Mouse (Mus musculus) Patski (cell line): ENCODE results near the gene Mapk12. TPM values are rescaled to one million over a fixed set of nuclear protein-coding genes. Genes with fewer than 3 reads are reported as not detected.

Experiments
- ATAC-seq: fragments of 100-300 bp; one replicate; pipeline ENCODE4 v1.8.0; 2021
- CTCF ChIA-PET: fragments of 350-600 bp; sonication (Branson Sonifier 250); formaldehyde crosslinking; loops from one replicate; lab custom pipeline; 2022; ENCODE audit warnings: inconsistent platforms; lab: Charles Lee
- POLR2A ChIA-PET: fragments of 350-600 bp; sonication (Branson Sonifier 250); formaldehyde crosslinking; loops from one replicate; lab custom pipeline; 2022; ENCODE audit warnings: antibody characterized with exemption, inconsistent platforms; lab: Charles Lee
- DNase-seq: peaks from one replicate; pipeline ENCODE4 v3.0.0-alpha.2; 2011; ENCODE audit warnings: low read depth, low spot score
- H3K27me3 ChIP-seq: fragments of 371-371 bp; one replicate; pipeline ENCODE4 v1.5.1; 2021
- CTCF ChIP-seq: fragments of 100-300 bp; IDR thresholded peaks from one replicate; pipeline ENCODE4 v1.5.1; 2021
- in situ Hi-C: fragments of 300-500 bp; cut with MboI; formaldehyde crosslinking; loops from 3 replicates; pipeline ENCODE4 v1.11.1; 2018; ENCODE audit warnings: low pct_unique_long_range_greater_than_20kb, mixed read lengths
- polyA plus RNA-seq: library from polyadenylated mRNA; unstranded; gene quantifications from one replicate; pipeline ENCODE4 v1.2.3, GENCODE M21; 2021

Gene Mapk12
- polyA plus RNA-seq, 1 experiment from 2014 or later: 7.1 TPM

GRCm38 (mm10) chr15:89150041-89150390 is 9.5 kb upstream of the Mapk12 start:
- ATAC-seq (no peak), DNase-seq (no peak)
- POLR2A ChIA-PET: interaction anchor here (1.0 to 1.4 kb wide), 4 partner anchors 10 to 57 kb away, joined by 3 to 6 read pairs (median 4); partner anchors contain the start of gene Hdac10
- TF ChIP-seq CTCF: no peak
- CTCF ChIA-PET: interaction anchor here (0.8 to 1.7 kb wide), 3 partner anchors 9 to 27 kb away, joined by 3 to 6 read pairs (median 4); partner anchors contain the start of genes Mapk12 and Tubgcp6
- H3K27me3 ChIP-seq: no peaks in the 10 kb centered on the region
- in situ Hi-C loops: no loop called here

GRCm38 (mm10) chr15:89149271-89150040 is 9.0 kb upstream of the Mapk12 start, which contains the start of gene Mapk11:
Mapk11 (minus strand) TSS chr15:89149628.
- DNase-seq: no peak
- no peak for TF ChIP-seq CTCF
- CTCF ChIA-PET: interaction anchor here (0.8 to 1.7 kb wide), 4 partner anchors 9 to 27 kb away, joined by 3 to 6 read pairs (median 4); partner anchors contain the start of genes Mapk12 and Tubgcp6
- POLR2A ChIA-PET: interaction anchor here (0.7 to 1.5 kb wide), 7 partner anchors 11 to 61 kb away, joined by 3 to 9 read pairs (median 4); partner anchors contain the start of genes Hdac10 and Tubgcp6
- in situ Hi-C loops: no loop called here
- no peak for ATAC-seq
- H3K27me3 ChIP-seq: no peaks in the 10 kb centered on the region

DNA sequence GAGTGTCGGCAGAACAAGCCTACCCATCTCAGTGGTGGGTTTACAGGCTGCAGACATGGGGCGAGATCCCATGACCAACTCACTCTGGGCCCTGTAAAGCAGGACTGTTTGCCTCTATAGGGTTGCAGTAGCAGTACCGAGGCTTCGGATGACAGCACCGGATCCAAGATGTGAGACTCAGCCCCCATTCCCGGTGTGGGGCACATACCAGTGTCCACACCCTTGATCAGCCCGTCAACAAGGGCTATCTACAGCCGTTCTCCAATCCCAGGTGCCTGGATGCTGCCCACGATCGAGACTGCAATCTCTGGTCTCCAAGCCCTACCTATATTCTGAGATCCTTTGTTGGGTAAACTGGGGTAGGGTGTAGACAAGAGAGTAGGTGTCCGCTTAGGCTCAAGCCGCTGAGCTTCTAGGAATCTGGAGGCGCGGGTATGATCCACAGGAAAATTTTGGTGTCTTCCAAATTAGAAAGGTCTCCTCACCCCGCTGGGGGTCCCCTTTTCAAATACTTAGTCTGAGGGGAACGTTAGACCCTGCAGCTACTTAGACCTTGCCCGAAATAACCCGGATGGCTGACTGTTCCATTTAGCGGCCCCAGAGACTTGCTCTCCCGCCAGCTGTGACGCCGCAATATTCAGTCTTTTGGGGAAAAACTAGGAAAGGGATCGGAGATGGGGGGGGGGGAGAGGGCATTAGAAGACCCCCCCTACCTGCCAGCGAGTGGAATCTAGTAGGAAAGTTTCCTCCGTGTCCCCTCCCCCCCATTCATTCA is 8.2 kb upstream of the Mapk12 start:
- no peak for TF ChIP-seq CTCF
- CTCF ChIA-PET: interaction anchor here (1.2 to 1.3 kb wide), 2 partner anchors 16 to 21 kb away, joined by 3 read pairs; no protein-coding TSS in a partner anchor
- DNase-seq (no peak), ATAC-seq (no peak)
- no peaks in the 10 kb centered on the region for H3K27me3 ChIP-seq
- POLR2A ChIA-PET: interaction anchor here (1.0 to 1.5 kb wide), 5 partner anchors 12 to 62 kb away, joined by 3 to 9 read pairs (median 4); partner anchors contain the start of gene Hdac10
- in situ Hi-C loops: no loop called here

- peak; percentile 53 for DNase-seq
- ChIA-PET CTCF (no interaction called here), POLR2A (no interaction called here)
- no peak for TF ChIP-seq CTCF
- no peaks in the 10 kb centered on the region for H3K27me3 ChIP-seq
- in situ Hi-C loops: no loop called here
- ATAC-seq: peak; percentile 13
Measured at GRCm38 (mm10) chr15:89147895-89148294, 7.4 kb upstream of the Mapk12 start.

GRCm38 (mm10) chr15:89147456-89147855 is 7.0 kb upstream of the Mapk12 start:
- ChIA-PET POLR2A (no interaction called here), CTCF (no interaction called here)
- DNase-seq (no peak), ATAC-seq (no peak)
- no peaks in the 10 kb centered on the region for H3K27me3 ChIP-seq
- TF ChIP-seq CTCF: no peak
- in situ Hi-C loops: no loop called here

GRCm38 (mm10) chr15:89147024-89147423 is 6.5 kb upstream of the Mapk12 start:
- ATAC-seq: no peak
- TF ChIP-seq CTCF: no peak
- no peak for DNase-seq
- ChIA-PET POLR2A (no interaction called here), CTCF (no interaction called here)
- in situ Hi-C loops: no loop called here
- no peaks in the 10 kb centered on the region for H3K27me3 ChIP-seq

DNA sequence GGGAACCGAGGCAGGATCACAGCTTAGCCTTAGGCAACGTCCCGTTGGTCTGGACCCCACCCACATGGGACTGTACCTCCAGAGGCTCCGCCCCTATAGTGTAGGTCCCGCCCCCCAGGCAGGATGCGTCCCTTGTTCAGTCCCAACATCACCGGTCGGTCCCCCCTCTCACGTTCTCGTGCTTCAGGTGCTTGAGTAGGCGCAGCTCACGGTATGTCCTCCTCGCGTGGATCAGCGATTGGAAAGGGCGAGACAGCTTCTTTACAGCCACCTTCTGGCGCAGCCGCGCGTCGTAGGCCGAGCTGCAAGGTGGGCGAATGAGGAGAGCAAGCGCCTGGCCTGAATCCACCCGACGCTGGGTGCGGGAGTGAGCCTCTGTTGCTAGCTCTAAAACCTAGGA is 6.0 kb upstream of the Mapk12 start:
- CTCF ChIA-PET: no interaction called here
- ATAC-seq (no peak), DNase-seq (no peak)
- no peaks in the 10 kb centered on the region for H3K27me3 ChIP-seq
- in situ Hi-C loops: no loop called here
- POLR2A ChIA-PET: no interaction called here
- no peak for TF ChIP-seq CTCF

DNA sequence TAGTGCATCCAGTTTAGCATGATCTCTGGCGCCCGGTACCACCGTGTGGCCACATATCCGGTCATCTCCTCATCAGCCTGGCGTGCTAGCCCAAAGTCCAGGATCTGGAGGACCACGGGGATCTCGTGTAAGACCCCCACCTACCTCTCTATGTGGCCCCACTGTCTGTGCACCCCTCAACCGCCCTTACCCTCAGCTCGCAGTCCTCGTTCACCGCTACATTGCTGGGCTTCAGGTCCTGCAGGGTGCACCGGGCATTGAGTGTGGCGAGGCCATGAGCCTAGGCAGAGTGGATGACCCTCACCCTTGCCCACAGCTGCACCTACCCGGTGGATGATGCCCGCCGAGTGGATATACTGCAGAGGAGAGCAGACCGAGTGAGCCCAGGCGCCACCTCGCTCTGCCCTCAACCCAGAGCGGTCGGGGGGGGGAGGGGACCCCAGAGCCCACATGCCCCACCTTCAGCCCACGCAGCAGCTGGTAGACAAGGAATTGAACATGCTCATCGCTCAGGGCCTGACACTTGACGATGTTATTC is 5.4 kb upstream of the Mapk12 start:
- ATAC-seq (no peak), DNase-seq (no peak)
- CTCF ChIA-PET: no interaction called here
- in situ Hi-C loops: no loop called here
- H3K27me3 ChIP-seq: no peaks in the 10 kb centered on the region
- no peak for TF ChIP-seq CTCF
- POLR2A ChIA-PET: no interaction called here

DNA sequence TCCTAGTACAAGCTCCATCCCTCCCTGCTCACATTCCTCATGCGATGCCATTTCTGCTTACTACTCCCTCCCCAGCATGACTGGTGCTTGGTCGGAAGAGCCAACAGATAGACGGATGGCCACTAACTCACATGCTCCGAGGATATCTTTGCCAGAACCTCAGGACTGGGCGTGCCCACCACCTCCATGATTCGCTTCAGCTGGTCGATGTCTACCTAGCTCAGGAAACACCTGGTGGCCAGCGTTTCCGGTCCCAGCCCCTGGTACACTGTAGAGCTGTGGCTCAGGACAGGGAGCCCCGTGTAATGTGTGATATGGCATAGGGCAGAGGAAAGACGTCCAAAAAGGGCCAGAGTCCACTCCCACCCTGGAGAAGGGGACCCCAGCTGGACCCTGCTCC is 4.5 kb upstream of the Mapk12 start:
- in situ Hi-C loops: no loop called here
- TF ChIP-seq CTCF: no peak
- DNase-seq (no peak), ATAC-seq (no peak)
- ChIA-PET POLR2A (no interaction called here), CTCF (no interaction called here)
- no peaks in the 10 kb centered on the region for H3K27me3 ChIP-seq

- ChIA-PET CTCF (interaction anchor here (1.7 kb wide), 1 partner anchor 68 kb away, joined by 3 read pairs; the partner anchor contains the start of gene Ppp6r2), POLR2A (no interaction called here)
- no peaks in the 10 kb centered on the region for H3K27me3 ChIP-seq
- in situ Hi-C loops: no loop called here
- DNase-seq (no peak), ATAC-seq (no peak)
- TF ChIP-seq CTCF: no peak
Measured at GRCm38 (mm10) chr15:89143134-89143533, 2.6 kb upstream of the Mapk12 start.
